Mouse (Mus musculus) limb, embryonic 12.5 days (tissue): Measurements from ENCODE around the gene Nell1. TPM values are rescaled to one million over a fixed set of nuclear protein-coding genes. Genes with fewer than 3 reads are reported as not detected.

Source experiments
- ATAC-seq: fragments of 200-750 bp; cut with Nextera tagmentation; 2 replicates; pipeline ENCODE4 v1.8.0; 2017; ENCODE audit warnings: low read depth, moderate TSS enrichment; ENCODE audit not compliant: insufficient number of reproducible peaks, insufficient read depth, low FRiP score, low TSS enrichment
- H3K27ac ChIP-seq: fragments of 300-500 bp; sonication (generic); 2 replicates; pipeline ENCODE4 v1.5.1; 2016; ENCODE audit warnings: mild to moderate bottlenecking, moderate library complexity
- H3K27me3 ChIP-seq: fragments of 300-500 bp; sonication (generic); 2 replicates; pipeline ENCODE4 v1.6.1; 2016; ENCODE audit warnings: mild to moderate bottlenecking, moderate library complexity
- H3K36me3 ChIP-seq: fragments of 300-500 bp; sonication (generic); 2 replicates; pipeline ENCODE4 v1.6.1; 2016; ENCODE audit warnings: mild to moderate bottlenecking, moderate library complexity
- H3K4me1 ChIP-seq: fragments of 300-500 bp; sonication (generic); replicated peaks from 2 replicates; pipeline ENCODE4 v1.6.1; 2016
- H3K4me2 ChIP-seq: fragments of 300-500 bp; sonication (generic); 2 replicates; pipeline ENCODE4 v1.6.1; 2016; ENCODE audit warnings: mild to moderate bottlenecking, moderate library complexity
- H3K4me3 ChIP-seq: fragments of 300-500 bp; sonication (generic); replicated peaks from 2 replicates; pipeline ENCODE4 v1.5.1; 2016; ENCODE audit warnings: mild to moderate bottlenecking
- H3K9ac ChIP-seq: fragments of 300-500 bp; sonication (generic); replicated peaks from 2 replicates; pipeline ENCODE4 v1.6.1; 2016; ENCODE audit warnings: mild to moderate bottlenecking, moderate library complexity
- H3K9me3 ChIP-seq: fragments of 300-500 bp; sonication (generic); 2 replicates; pipeline ENCODE4 v1.6.1; 2016; ENCODE audit warnings: mild to moderate bottlenecking, moderate library complexity
- WGBS: fragments of 180-500 bp; shearing (Covaris S2); methylation state at CpG from one replicate; pipeline ENCODE4 v1.1.7; 2016; 5-methylcytosine and 5-hydroxymethylcytosine counted together
- polyA plus RNA-seq: library from polyadenylated mRNA; unstranded; fragments of >200 nt; fragmentation: Nextera tagmentation; extraction: Ambion mirVana; gene quantifications from 2 replicates; pipeline ENCODE4 v1.2.1, GENCODE M21; 2016

The Nell1 gene
- polyA plus RNA-seq, 1 experiment from 2014 or later = 2.6 TPM

DNA sequence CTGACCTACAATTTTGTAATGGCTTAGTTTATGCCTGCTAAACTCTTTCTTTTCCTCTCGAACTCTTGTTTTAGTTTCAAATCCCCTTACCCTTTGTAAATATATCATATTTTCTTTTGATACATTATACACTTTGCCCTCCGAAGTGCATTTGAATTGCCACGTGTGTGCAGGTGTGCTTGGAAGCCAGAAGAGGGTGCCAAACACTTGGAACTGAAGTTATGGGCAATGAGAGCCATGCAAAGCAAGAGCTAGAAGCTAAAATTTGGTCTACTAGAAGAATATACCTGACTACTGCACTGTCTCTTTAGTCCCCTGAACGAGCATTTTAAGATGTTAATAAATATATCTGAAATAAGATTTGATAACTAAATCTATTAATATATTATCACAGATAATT lies 756.3 kb downstream of the Nell1 start:
- Histone ChIP-seq H3K27ac (no peak overlapping the region), H3K4me1 (no peaks in the 10 kb centered on the region), H3K27me3 (no peaks in the 10 kb centered on the region), H3K36me3 (no peaks in the 10 kb centered on the region), H3K9me3 (no peaks in the 10 kb centered on the region), H3K4me3 (no peak overlapping the region), H3K9ac (no peak overlapping the region), H3K4me2 (no peak overlapping the region)
- 52% methylated on average over 4 of the region's 4 CpGs for WGBS
- no peak for ATAC-seq

DNA sequence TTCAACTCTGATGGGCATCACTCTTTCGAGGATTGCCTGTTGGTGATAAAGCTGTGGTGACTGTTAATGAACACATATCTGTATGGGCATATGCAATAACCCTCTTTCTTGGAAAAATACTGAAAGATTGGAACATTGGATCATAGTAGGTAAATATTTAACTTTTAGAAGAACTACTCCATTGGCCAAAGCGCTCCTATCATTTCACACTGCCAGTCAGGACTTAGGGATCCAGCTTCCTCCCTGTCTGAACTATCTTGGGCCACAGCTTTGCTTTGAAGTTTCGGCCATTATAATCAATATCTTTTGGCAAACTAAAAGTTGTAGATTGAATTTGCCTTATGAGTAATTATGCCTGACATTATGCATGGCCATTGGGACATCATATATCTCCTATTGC lies 780.9 kb downstream of the Nell1 start:
- no peak for ATAC-seq
- WGBS = 91% methylated on average over 3 of the region's 3 CpGs
- Histone ChIP-seq H3K4me2 (no peak overlapping the region), H3K9ac (no peak overlapping the region), H3K27me3 (no peaks in the 10 kb centered on the region), H3K36me3 (no peaks in the 10 kb centered on the region), H3K4me3 (no peak overlapping the region), H3K27ac (no peak overlapping the region), H3K9me3 (no peaks in the 10 kb centered on the region), H3K4me1 (no peaks in the 10 kb centered on the region)

DNA sequence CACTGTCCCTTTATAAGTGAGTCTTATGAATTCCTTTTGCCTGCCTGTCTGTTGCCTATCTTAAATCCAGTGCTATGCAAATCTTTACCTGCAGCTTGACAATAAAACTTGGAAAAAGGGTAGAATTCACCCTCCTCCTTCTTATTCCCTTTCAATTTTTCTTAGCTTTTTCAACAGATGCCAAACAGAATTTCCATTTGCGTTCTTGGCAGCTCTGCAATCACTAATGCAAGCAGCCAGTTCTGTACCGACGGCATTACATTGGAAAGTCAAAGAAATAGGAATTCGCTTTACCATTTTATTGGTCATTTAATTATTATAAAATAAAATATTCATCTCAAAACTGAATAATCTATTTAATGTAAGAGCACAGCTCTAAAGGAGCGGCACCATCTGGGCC lies 781.7 kb downstream of the Nell1 start:
- no peak overlapping the region for H3K4me3 ChIP-seq
- H3K36me3 ChIP-seq = no peaks in the 10 kb centered on the region
- H3K4me2 ChIP-seq = no peak overlapping the region
- no peaks in the 10 kb centered on the region for H3K9me3 ChIP-seq
- no peak overlapping the region for H3K9ac ChIP-seq
- WGBS = 91% methylated on average over 5 of the region's 5 CpGs
- H3K4me1 ChIP-seq = no peaks in the 10 kb centered on the region
- no peak overlapping the region for H3K27ac ChIP-seq
- no peak for ATAC-seq
- H3K27me3 ChIP-seq = no peaks in the 10 kb centered on the region

- Histone ChIP-seq H3K27ac (no peak overlapping the region), H3K4me1 (no peaks in the 10 kb centered on the region), H3K4me2 (no peak overlapping the region), H3K27me3 (no peaks in the 10 kb centered on the region), H3K4me3 (no peak overlapping the region), H3K36me3 (no peaks in the 10 kb centered on the region), H3K9me3 (no peaks in the 10 kb centered on the region), H3K9ac (no peak overlapping the region)
- ATAC-seq = no peak
Observed at GRCm38 (mm10) chr7:50773516-50773915, 798.9 kb downstream of the Nell1 start.

DNA sequence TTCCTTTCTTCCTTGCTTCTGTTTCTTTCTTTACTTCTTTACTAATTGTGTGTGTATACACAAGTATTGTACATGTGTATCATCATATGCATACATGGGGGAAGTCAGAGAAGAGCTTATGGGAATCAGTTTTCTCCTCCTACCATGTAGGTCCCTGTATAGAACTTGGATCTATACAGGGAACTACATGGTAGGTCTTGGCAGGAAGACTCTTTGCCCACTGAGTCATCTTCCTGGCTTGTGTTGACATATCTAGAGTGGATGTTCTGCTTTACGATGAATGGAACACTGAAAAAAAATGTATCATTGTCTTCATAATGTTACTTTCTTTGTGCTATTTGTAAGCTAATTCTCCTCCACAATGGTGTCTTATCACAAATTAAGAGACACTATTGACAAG lies 806.4 kb downstream of the Nell1 start:
- Histone ChIP-seq H3K4me3 (no peak overlapping the region), H3K4me2 (no peak overlapping the region), H3K9me3 (no peaks in the 10 kb centered on the region), H3K27me3 (no peaks in the 10 kb centered on the region), H3K9ac (no peak overlapping the region), H3K4me1 (no peaks in the 10 kb centered on the region), H3K36me3 (no peaks in the 10 kb centered on the region), H3K27ac (no peak overlapping the region)
- WGBS = 79% methylated on average over 1 of the region's 1 CpGs
- no peak for ATAC-seq

GRCm38 (mm10) chr7:50783652-50784051 lies 809.0 kb downstream of the Nell1 start:
- H3K9me3 ChIP-seq = no peaks in the 10 kb centered on the region
- H3K27me3 ChIP-seq = no peaks in the 10 kb centered on the region
- H3K9ac ChIP-seq = no peak overlapping the region
- H3K4me1 ChIP-seq = no peaks in the 10 kb centered on the region
- H3K4me2 ChIP-seq = no peak overlapping the region
- ATAC-seq = no peak
- H3K36me3 ChIP-seq = no peaks in the 10 kb centered on the region
- H3K4me3 ChIP-seq = no peak overlapping the region
- WGBS = 60% methylated on average over 1 of the region's 1 CpGs
- no peak overlapping the region for H3K27ac ChIP-seq

GRCm38 (mm10) chr7:50826180-50826579 lies 851.5 kb downstream of the Nell1 start:
- no peak overlapping the region for H3K4me3 ChIP-seq
- H3K9me3 ChIP-seq = no peaks in the 10 kb centered on the region
- no peaks in the 10 kb centered on the region for H3K4me1 ChIP-seq
- no peak overlapping the region for H3K4me2 ChIP-seq
- H3K27ac ChIP-seq = no peak overlapping the region
- 41% methylated on average over 7 of the region's 7 CpGs for WGBS
- H3K36me3 ChIP-seq = no peaks in the 10 kb centered on the region
- ATAC-seq = no peak
- no peak overlapping the region for H3K9ac ChIP-seq
- no peaks in the 10 kb centered on the region for H3K27me3 ChIP-seq

- Histone ChIP-seq H3K9me3 (no peaks in the 10 kb centered on the region), H3K4me1 (peaks cover 7% of the 10 kb centered on the region; the same call in 1 of the 2 replicates), H3K36me3 (no peaks in the 10 kb centered on the region), H3K27ac (no peak overlapping the region), H3K4me2 (no peak overlapping the region), H3K27me3 (no peaks in the 10 kb centered on the region), H3K4me3 (no peak overlapping the region), H3K9ac (no peak overlapping the region)
- WGBS = 45% methylated on average over 3 of the region's 3 CpGs
- no peak for ATAC-seq
Observed at GRCm38 (mm10) chr7:50832799-50833198, 858.1 kb downstream of the Nell1 start.

DNA sequence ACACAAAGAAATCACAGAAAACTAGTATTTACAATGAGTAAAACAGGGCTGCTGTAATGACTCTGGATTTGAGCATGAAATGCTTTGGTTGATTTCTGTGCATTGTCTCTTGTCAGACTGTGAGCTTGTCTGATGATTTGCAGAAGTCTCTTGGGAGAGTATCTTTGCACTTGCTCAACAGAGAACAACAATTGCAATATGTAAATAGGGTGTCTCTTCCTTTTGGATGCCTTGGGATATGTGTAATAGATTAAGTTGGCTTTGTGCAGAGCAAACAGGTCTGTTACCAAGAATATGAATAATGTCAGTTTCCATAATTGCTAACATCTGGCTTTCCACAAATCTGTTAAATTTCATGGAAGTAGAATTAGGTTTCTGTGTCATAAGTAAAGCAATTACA lies 868.0 kb downstream of the Nell1 start:
- H3K9me3 ChIP-seq = no peaks in the 10 kb centered on the region
- no peak overlapping the region for H3K27ac ChIP-seq
- no peaks in the 10 kb centered on the region for H3K4me1 ChIP-seq
- no peak overlapping the region for H3K9ac ChIP-seq
- no peaks in the 10 kb centered on the region for H3K36me3 ChIP-seq
- no peak overlapping the region for H3K4me2 ChIP-seq
- no peaks in the 10 kb centered on the region for H3K27me3 ChIP-seq
- no peak overlapping the region for H3K4me3 ChIP-seq
- no peak for ATAC-seq

- Histone ChIP-seq H3K36me3 (no peaks in the 10 kb centered on the region), H3K9me3 (no peaks in the 10 kb centered on the region), H3K9ac (no peak overlapping the region), H3K27me3 (no peaks in the 10 kb centered on the region), H3K4me3 (no peak overlapping the region), H3K4me1 (no peaks in the 10 kb centered on the region), H3K27ac (no peak overlapping the region), H3K4me2 (no peak overlapping the region)
- ATAC-seq = no peak
- 66% methylated on average over 1 of the region's 1 CpGs for WGBS
Observed at GRCm38 (mm10) chr7:50847921-50848320, 873.3 kb downstream of the Nell1 start.

DNA sequence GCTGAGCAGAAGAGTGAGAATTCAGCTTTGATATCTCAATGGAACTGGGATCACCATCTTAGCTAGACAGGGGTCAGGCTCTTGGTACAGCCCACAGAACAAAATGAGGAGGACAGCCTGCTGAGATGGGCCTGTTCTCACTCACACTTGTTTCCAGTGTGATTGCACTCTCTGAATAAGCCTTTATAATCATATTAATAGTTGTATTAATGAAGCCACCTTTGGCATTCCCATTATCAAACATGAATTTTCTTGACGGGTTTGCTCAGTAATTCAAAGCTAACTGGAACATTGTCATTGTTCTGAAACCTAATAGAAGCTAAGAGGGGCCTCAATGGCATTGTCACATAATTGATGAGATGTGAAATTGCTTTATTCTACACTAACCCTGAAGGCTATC lies 875.6 kb downstream of the Nell1 start:
- Histone ChIP-seq H3K27ac (no peak overlapping the region), H3K4me3 (no peak overlapping the region), H3K4me2 (no peak overlapping the region), H3K36me3 (no peaks in the 10 kb centered on the region), H3K4me1 (no peaks in the 10 kb centered on the region), H3K27me3 (no peaks in the 10 kb centered on the region), H3K9ac (no peak overlapping the region), H3K9me3 (no peaks in the 10 kb centered on the region)
- WGBS = 83% methylated on average over 1 of the region's 1 CpGs
- ATAC-seq = no peak

DNA sequence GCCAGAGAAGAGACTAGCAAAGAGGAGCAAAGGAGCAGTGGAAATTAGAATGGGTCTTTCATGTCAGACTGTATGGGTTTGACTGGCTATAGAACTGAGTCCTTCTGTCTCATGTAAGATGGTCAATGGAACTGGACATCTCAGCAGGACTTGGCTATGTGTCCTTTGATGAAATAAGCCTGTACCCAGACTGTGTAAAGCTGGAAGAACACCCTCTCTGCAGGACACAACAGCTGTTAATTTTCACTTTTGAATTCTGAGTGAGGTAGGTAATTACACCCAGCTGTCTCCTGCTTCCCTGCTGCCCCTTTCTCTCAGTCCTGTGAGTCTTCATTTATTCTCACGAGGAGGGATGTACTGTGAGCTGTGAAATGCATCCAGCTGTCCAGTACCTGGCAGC lies 895.5 kb downstream of the Nell1 start:
- 8% methylated on average over 1 of the region's 1 CpGs for WGBS
- Histone ChIP-seq H3K27me3 (no peaks in the 10 kb centered on the region), H3K4me2 (no peak overlapping the region), H3K4me3 (no peak overlapping the region), H3K4me1 (no peaks in the 10 kb centered on the region), H3K9ac (no peak overlapping the region), H3K27ac (no peak overlapping the region), H3K9me3 (no peaks in the 10 kb centered on the region), H3K36me3 (no peaks in the 10 kb centered on the region)
- no peak for ATAC-seq
